Mouse (Mus musculus) ES-Bruce4 (cell line): Measurements from ENCODE around the gene Ash1l.

ENCODE experiments used
- CTCF ChIP-seq: IDR thresholded peaks from one replicate; pipeline ENCODE4 v1.8.1; 2011; ENCODE audit warnings: low read depth, low read length
- POLR2A ChIP-seq: IDR thresholded peaks from one replicate; pipeline ENCODE4 v1.8.1; 2011; ENCODE audit warnings: low read length; ENCODE audit not compliant: insufficient read depth

DNA sequence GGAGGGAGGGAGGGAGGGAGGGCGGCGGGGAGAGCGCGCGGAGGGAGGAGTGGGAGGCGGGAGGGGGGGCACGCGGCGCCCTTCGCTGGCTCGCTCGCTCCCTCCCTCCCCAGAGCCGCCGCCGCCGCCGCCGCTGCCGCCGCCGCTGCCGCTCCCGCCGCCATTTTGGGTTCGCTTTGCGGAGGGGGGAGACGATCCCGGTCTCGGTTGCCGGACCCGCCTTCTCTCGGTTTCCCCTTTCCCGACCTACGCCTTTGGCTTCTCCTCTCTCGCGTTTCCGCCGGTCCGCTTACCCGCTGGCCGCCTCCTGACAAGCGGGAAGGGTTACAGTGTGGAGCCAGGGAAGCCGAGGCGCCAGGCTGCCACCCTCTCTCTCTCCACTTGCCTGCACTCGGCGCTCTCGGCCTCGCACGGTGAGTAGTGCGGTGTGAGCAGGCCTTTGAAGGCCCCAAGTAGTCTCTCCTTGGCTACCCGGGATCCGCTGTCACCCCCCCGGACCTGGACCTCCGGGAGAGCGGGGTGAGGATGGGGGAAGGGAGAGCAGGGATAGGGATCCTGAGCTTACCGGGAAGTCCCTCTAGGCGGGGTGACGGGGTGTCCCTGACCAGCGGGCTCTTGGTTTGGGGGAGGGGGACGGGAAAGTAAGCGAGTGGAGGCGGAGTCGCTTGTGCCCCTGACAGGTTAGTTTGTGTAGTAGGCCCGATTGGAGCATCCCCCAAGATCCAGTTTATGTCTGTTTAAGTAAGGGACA, at the start of gene Ash1l, which contains the start of gene Dap3:
- TF ChIP-seq CTCF (no peak), POLR2A (no peak)
